Mouse (Mus musculus): Measurements from ENCODE around the gene Vapb. TPM values are rescaled to one million over a fixed set of nuclear protein-coding genes. Genes with fewer than 3 reads are reported as not detected.

Vapb gene
- polyA plus RNA-seq, 2 experiments = 15.2 to 37.0 TPM

DNA sequence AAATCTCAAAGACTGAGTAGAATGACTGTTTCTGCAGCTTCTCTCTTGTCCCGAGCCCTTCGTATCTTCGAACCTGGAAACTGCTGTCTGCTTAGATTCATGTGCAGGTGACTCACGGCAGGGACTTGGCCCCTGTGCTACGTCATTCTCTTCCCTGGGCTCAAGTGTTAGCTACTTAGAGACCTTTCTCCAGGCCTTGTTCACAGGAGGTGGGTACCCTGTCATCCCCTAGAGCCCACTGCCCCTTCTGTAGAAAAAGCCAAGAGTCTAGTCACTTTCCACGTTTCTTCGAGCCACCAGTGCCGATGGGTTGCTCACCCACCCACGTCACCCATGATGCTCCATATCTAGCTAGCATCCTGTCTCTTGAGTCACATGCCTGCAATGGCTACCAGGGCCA lies 89.9 kb downstream of the Vapb start:
- Histone ChIP-seq H3K4me2 (replicated peaks; ENCODE audit: low read depth, low read length, severe bottlenecking) (no peak overlapping the region), H3K9me3 (ENCODE audit: control insufficient read depth, low read length) (no peaks in the 10 kb centered on the region), H3K4me1 (ENCODE audit: control insufficient read depth, insufficient read depth, low read length) (0 out of 2 replicates have a peak, but pooled peaks cover 2% of the 10 kb centered on the region), H3K27ac (replicated peaks; ENCODE audit: low read depth, low read length) (no peak overlapping the region), H3K9ac (ENCODE audit: low read depth, low read length, severe bottlenecking) (no peak overlapping the region), H3K36me3 (ENCODE audit: control insufficient read depth, insufficient read depth, low read length) (no peaks in the 10 kb centered on the region), H3K4me3 (replicated peaks; ENCODE audit: low read length) (no peak overlapping the region), H3K27me3 (ENCODE audit: control insufficient read depth, insufficient read depth, low read length) (no peaks in the 10 kb centered on the region)
- ATAC-seq (ENCODE audit: low FRiP score, low read depth) (no peak), DNase-seq (ENCODE audit: low spot score) (no peak)
- TF ChIP-seq POLR2A (IDR thresholded peaks at IDR 0.05; ENCODE audit: borderline replicate concordance, extremely low read depth, insufficient read depth, insufficient read length) = no peak
- WGBS = 93% methylated on average over 9 of the region's 9 CpGs

DNA sequence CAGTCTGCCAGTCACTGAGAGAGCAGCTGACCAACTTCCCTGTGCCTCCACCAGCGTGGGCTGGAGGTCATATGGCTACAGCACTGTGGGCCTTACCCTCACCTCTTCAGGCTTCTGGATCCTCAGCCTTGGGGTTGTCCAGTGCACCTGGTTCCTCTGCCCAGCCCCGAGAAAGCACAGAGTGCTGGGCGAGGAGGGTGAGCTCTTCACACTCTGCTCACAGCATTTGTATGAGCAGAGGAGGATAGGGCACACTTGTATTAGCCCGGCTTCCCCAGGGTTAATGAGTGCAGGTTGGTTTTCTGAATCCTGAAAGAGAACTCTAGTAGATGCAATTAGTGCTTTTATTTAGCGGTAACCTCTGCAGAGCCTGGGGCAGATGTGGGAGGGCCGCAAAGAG lies 90.8 kb downstream of the Vapb start:
- Histone ChIP-seq H3K27me3 (ENCODE audit: control insufficient read depth, insufficient read depth, low read length) (no peaks in the 10 kb centered on the region), H3K36me3 (ENCODE audit: control insufficient read depth, insufficient read depth, low read length) (no peaks in the 10 kb centered on the region), H3K9me3 (ENCODE audit: control insufficient read depth, low read length) (no peaks in the 10 kb centered on the region), H3K27ac (replicated peaks; ENCODE audit: low read depth, low read length) (no peak overlapping the region), H3K4me1 (ENCODE audit: control insufficient read depth, insufficient read depth, low read length) (peaks cover 2% of the 10 kb centered on the region; the same call in 1 of the 2 replicates), H3K4me3 (replicated peaks; ENCODE audit: low read length) (no peak overlapping the region), H3K9ac (ENCODE audit: low read depth, low read length, severe bottlenecking) (no peak overlapping the region), H3K4me2 (replicated peaks; ENCODE audit: low read depth, low read length, severe bottlenecking) (no peak overlapping the region)
- ATAC-seq (ENCODE audit: low FRiP score, low read depth) (no peak), DNase-seq (ENCODE audit: low spot score) (no peak)
- WGBS = 64% methylated on average over 6 of the region's 6 CpGs
- TF ChIP-seq POLR2A (IDR thresholded peaks at IDR 0.05; ENCODE audit: borderline replicate concordance, extremely low read depth, insufficient read depth, insufficient read length) = no peak

DNA sequence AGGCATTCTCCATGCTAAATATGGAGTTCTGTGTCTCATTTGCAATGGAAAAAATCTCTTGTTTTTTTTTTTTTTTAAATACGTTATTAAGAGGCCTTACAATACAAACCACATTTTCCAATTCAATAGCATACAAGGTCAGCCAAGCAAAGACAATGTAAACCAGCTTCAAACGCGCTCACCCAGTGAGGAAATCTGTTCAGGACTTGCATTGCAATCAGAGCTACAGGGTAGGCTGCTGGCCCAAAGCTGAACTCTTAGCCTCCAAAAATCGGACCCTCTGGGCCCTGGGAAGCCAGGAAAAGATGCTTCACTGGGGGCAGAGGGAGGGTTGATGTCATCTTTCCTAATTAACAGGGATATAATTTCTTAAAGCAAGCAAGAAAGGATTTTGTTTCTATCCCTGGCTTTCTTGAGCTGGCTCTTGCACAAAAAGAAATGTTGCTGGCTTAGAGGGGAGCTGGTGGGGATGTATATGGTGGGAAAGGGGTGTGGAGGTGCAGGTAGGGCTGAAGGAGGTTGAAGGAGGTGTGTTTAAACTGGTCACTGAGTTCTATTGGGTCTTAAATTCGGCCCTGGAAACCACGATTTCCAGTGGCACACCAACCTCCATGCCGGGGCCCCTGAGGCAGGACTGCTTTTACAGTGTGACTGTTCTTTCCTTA lies 95.6 kb downstream of the Vapb start:
- H3K9me3 ChIP-seq (ENCODE audit: control insufficient read depth, low read length) = no peaks in the 10 kb centered on the region
- H3K4me2 ChIP-seq (replicated peaks; ENCODE audit: low read depth, low read length, severe bottlenecking) = no peak overlapping the region
- H3K27me3 ChIP-seq (ENCODE audit: control insufficient read depth, insufficient read depth, low read length) = no peaks in the 10 kb centered on the region
- no peaks in the 10 kb centered on the region for H3K36me3 ChIP-seq (ENCODE audit: control insufficient read depth, insufficient read depth, low read length)
- no peak for DNase-seq (ENCODE audit: low spot score)
- peak overlapping the region; percentile 38; the same call in 1 of the 2 replicates for H3K27ac ChIP-seq (replicated peaks; ENCODE audit: low read depth, low read length)
- WGBS = 65% methylated on average over 7 of the region's 7 CpGs
- no peak for TF ChIP-seq POLR2A (IDR thresholded peaks at IDR 0.05; ENCODE audit: borderline replicate concordance, extremely low read depth, insufficient read depth, insufficient read length)
- no peak for ATAC-seq (ENCODE audit: low FRiP score, low read depth)
- H3K4me1 ChIP-seq (ENCODE audit: control insufficient read depth, insufficient read depth, low read length) = no peaks in the 10 kb centered on the region; the same call in 1 of the 2 replicates
- H3K9ac ChIP-seq (ENCODE audit: low read depth, low read length, severe bottlenecking) = no peak overlapping the region
- no peak overlapping the region for H3K4me3 ChIP-seq (replicated peaks; ENCODE audit: low read length)

Small RNA genes lying within 50 kb of the gene (microRNA-seq; reads per million reads assigned to microRNA genes)
- gene Mir6340 = not detected

Other genes starting within 250 kb of the Vapb start
- not detected in 2 replicates for gene 1700021F07Rik, start 214.9 kb upstream of the Vapb start, polyA plus RNA-seq (2012; rRNA removed)
- gene 1700021F07Rik, start 214.9 kb upstream of the Vapb start, polyA plus RNA-seq (2014; fragmentation: Nextera tagmentation; extraction: Ambion mirVana) = not detected in 2 replicates
- gene Ankrd60, start 159.1 kb upstream of the Vapb start, polyA plus RNA-seq (2012; rRNA removed) = not detected in 2 replicates
- gene Ankrd60, start 159.1 kb upstream of the Vapb start, polyA plus RNA-seq (2014; fragmentation: Nextera tagmentation; extraction: Ambion mirVana) = not detected in 2 replicates
- 21.7 and 23.9 TPM in 2 replicates for gene Rab22a, start 77.8 kb upstream of the Vapb start, polyA plus RNA-seq (2012; rRNA removed)
- gene Rab22a, start 77.8 kb upstream of the Vapb start, polyA plus RNA-seq (2014; fragmentation: Nextera tagmentation; extraction: Ambion mirVana) = 45.2 and 49.4 TPM in 2 replicates
- not detected in 2 replicates for gene 1700010B08Rik, start 18.1 kb upstream of the Vapb start, polyA plus RNA-seq (2012; rRNA removed)
- not detected in 2 replicates for gene 1700010B08Rik, start 18.1 kb upstream of the Vapb start, polyA plus RNA-seq (2014; fragmentation: Nextera tagmentation; extraction: Ambion mirVana)